12 mouse cellular contexts compared by ENCODE assay signal in the genomic region with DNA sequence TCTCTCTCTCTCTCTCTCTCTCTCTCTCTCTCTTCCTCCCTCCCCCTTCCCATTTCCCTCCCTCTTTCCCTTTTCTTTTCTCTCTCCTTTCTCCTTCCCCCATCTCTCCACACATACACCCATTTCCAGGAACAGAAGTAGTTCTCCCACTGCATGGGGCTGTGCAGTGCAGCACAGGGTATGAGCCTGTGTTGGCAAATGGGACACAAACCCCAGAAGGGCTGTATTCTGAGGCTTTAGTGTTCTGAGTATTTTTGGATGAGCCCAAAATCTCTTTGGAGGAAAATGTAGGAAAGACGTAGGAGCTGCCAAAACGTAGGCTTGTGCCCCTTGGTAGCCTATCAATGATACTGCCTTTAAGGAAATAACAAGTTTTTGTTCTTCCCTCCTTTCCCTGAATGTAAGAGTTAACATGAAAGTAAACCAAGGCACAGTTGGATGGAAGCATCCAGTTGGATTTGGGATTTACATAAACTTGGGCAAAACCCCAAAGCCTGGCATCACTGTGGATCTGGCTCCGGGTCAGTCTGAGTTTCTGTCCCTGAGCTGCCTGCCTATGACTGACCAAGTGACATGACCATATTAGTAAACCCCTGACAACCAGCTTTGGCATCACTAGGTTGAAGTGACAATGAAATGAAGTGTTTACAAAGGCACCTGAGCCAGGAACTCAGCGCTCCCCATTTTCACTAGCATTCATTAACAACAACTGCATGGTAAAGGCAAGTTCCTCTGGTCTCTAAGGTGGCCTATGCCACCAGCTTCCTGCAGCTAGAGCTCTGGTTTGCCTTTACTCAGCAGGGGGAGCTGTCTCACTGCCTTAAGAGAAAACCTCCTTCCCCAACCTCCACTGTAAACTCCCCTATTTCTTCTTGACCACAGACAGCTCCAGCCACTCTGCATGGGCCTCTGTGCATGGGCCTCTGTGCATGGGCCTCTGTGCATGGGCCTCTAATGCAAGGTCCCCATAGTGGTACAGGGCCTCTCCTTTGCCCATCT. TPM values are rescaled to one million over a fixed set of nuclear protein-coding genes. Genes with fewer than 3 reads are reported as not detected.
DNase-seq lines count a peak whose midpoint lies in the region; TF ChIP-seq lines count a peak whose summit lies in the region.
"Had no signal": no experiment of that assay in that cellular context is flagged by ENCODE, and none has a peak within 500 bp of the region (broad histone marks: within the 10 kb centered on the region; RNA-seq: fewer than 3 reads in every experiment).

No protein-coding gene starts in this region.

- peaks cover 16% of the 10 kb centered on the region for H3K4me1 ChIP-seq in midbrain, embryonic 10.5 days
- H3K4me1 ChIP-seq: stomach, embryonic 15.5 days had no signal

- no peak for DNase-seq in gastrocnemius, adult 2 months
- DNase-seq in gastrocnemius, postnatal 36 days = no peak
- DNase-seq in right cerebral cortex, postnatal 14 days = peak; percentile 29
- no peak for DNase-seq in right cerebral cortex, postnatal 25 days
- no peak for DNase-seq in midbrain, embryonic 10.5 days (ENCODE audit: low spot score)
- DNase-seq in thymus, postnatal 4 days = peak; percentile 69
- no peak for DNase-seq in adrenal gland, postnatal 10 days
- no peak for DNase-seq in kidney, postnatal 14 days

- no peak overlapping the region for H3K27ac ChIP-seq in gastrocnemius, adult 2 months
- H3K27ac ChIP-seq in midbrain, embryonic 10.5 days (replicated peaks) = peak overlapping the region; percentile 64; the same call in 1 of the 2 replicates
- H3K27ac ChIP-seq: stomach, embryonic 15.5 days had no signal

- peak; percentile 27; the same call in 1 of the 2 replicates for TF ChIP-seq CTCF in gastrocnemius, adult 2 months (IDR thresholded peaks at IDR 0.05)

- H3K27me3 ChIP-seq in midbrain, embryonic 10.5 days (ENCODE audit: low read depth, poor library complexity, severe bottlenecking) = no peaks in the 10 kb centered on the region
- H3K27me3 ChIP-seq: megakaryocyte, embryonic 14.5 days; stomach, embryonic 15.5 days had no signal

- no peaks in the 10 kb centered on the region for H3K36me3 ChIP-seq in midbrain, embryonic 10.5 days
- H3K36me3 ChIP-seq: stomach, embryonic 15.5 days had no signal

- H3K4me3 ChIP-seq in gastrocnemius, adult 2 months = no peak overlapping the region
- no peak overlapping the region for H3K4me3 ChIP-seq in midbrain, embryonic 10.5 days
- H3K4me3 ChIP-seq: megakaryocyte, embryonic 14.5 days; stomach, embryonic 15.5 days had no signal

- intact Hi-C loops in gastrocnemius, adult 2 months (cut with DNase I) = no loop called here
- intact Hi-C loops in gastrocnemius, postnatal 36 days (cut with DNase I) = no loop called here

- WGBS in midbrain, embryonic 10.5 days = 79% methylated on average over 4 of the region's 4 CpGs

- no peaks in the 10 kb centered on the region for H3K9me3 ChIP-seq in midbrain, embryonic 10.5 days (replicated peaks)
- H3K9me3 ChIP-seq: stomach, embryonic 15.5 days had no signal

RNA-seq across cellular contexts. Expression of gene 4930524B15Rik, which starts 23.5 kb away (rescaled TPM):
- total RNA-seq in gastrocnemius, adult 2 months (2021) = not detected
- total RNA-seq in gastrocnemius, postnatal 36 days (2021) = not detected
- 0.11 and 0.27 TPM in 2 replicates for polyA plus RNA-seq in midbrain, embryonic 10.5 days (2016; fragmentation: Nextera tagmentation; extraction: Ambion mirVana)
- not detected for total RNA-seq in adrenal gland, postnatal 10 days (2021)
- polyA plus RNA-seq: embryonic facial prominence, embryonic 11.5 days; heart, embryonic 14.5 days; stomach, embryonic 15.5 days had no signal

RNA-seq across cellular contexts. Expression of gene Nsg2, which starts 58.3 kb away (rescaled TPM):
- total RNA-seq in gastrocnemius, adult 2 months (2021) = not detected
- 1 to 10 TPM in 1 of 2 experiments, not detected in 1; 1.6 TPM for total RNA-seq in gastrocnemius, postnatal 36 days (2021)
- 25.7 and 51.3 TPM in 2 replicates for polyA plus RNA-seq in midbrain, embryonic 10.5 days (2016; fragmentation: Nextera tagmentation; extraction: Ambion mirVana)
- 10 to 100 TPM; 28.7 to 37.4 TPM for total RNA-seq in adrenal gland, postnatal 10 days (2021)

Comparison
In these comparisons a context has a peak if more than half of its experiments do, and no peak if none do; other contexts are left out.
1. DNase-seq: peak in right cerebral cortex, postnatal 14 days (single experiment) and thymus, postnatal 4 days (single experiment); none in gastrocnemius, adult 2 months (single experiment), gastrocnemius, postnatal 36 days (0 of 2), right cerebral cortex, postnatal 25 days (single experiment), midbrain, embryonic 10.5 days (single experiment), adrenal gland, postnatal 10 days (single experiment) and kidney, postnatal 14 days (single experiment).
2. RNA of gene Nsg2, which starts 58.3 kb away (total RNA-seq): 28.7 to 37.4 TPM in adrenal gland, postnatal 10 days; 1.6 TPM in gastrocnemius, postnatal 36 days and not detected in gastrocnemius, adult 2 months; every median in the first group is over 10 times any median in the second.